Mouse (Mus musculus): ENCODE results near the gene Pla2g3. TPM values are rescaled to one million over a fixed set of nuclear protein-coding genes. Genes with fewer than 3 reads are reported as not detected.

Pla2g3 gene
- polyA plus RNA-seq, 1 experiment from 2014 or later = 0.34 TPM

- peaks cover 0 to 2% of the 10 kb centered on the region in 2 experiments; a peak in 1 of 4 replicates for H3K4me1 ChIP-seq (ENCODE audit: control insufficient read depth in 2 of 2, insufficient read depth in 2 of 2, low read length in 2 of 2)
- H3K4me2 ChIP-seq (ENCODE audit: low read length) = no peak overlapping the region
- WGBS = 74% methylated on average over 17 of the region's 17 CpGs
- no peak overlapping the region for H3K4me3 ChIP-seq (ENCODE audit: control insufficient read depth in 1 of 2, insufficient read depth in 1 of 2, low read depth in 1 of 2, low read length in 2 of 2)
- H3K9me3 ChIP-seq (ENCODE audit: control insufficient read depth, low read length) = no peaks in the 10 kb centered on the region
- no peaks in the 10 kb centered on the region for H3K27me3 ChIP-seq (ENCODE audit: control insufficient read depth, insufficient read depth, low read length)
- peaks cover 10% of the 10 kb centered on the region for H3K36me3 ChIP-seq (ENCODE audit: control insufficient read depth, insufficient read depth, low read length)
- H3K27ac ChIP-seq (replicated peaks in 1 of 2; ENCODE audit: control insufficient read depth in 1 of 2, insufficient read depth in 1 of 2, low read depth in 2 of 2, low read length in 2 of 2) = no peak overlapping the region
- no peak for ATAC-seq (ENCODE audit: insufficient number of reproducible peaks, insufficient read depth, low FRiP score, low read depth)
- H3K9ac ChIP-seq (ENCODE audit: low read length) = no peak overlapping the region
These were observed 6.8 kb downstream of the Pla2g3 start for GRCm38 (mm10) chr11:3494857-3495256.

GRCm38 (mm10) chr11:3495496-3495895 is 7.4 kb downstream of the Pla2g3 start:
- no peak overlapping the region for H3K9ac ChIP-seq (ENCODE audit: low read length)
- no peak overlapping the region for H3K4me2 ChIP-seq (ENCODE audit: low read length)
- peaks cover 10% of the 10 kb centered on the region for H3K36me3 ChIP-seq (ENCODE audit: control insufficient read depth, insufficient read depth, low read length)
- no peak overlapping the region for H3K27ac ChIP-seq (replicated peaks in 1 of 2; ENCODE audit: control insufficient read depth in 1 of 2, insufficient read depth in 1 of 2, low read depth in 2 of 2, low read length in 2 of 2)
- no peak overlapping the region for H3K4me3 ChIP-seq (ENCODE audit: control insufficient read depth in 1 of 2, insufficient read depth in 1 of 2, low read depth in 1 of 2, low read length in 2 of 2)
- no peaks in the 10 kb centered on the region for H3K27me3 ChIP-seq (ENCODE audit: control insufficient read depth, insufficient read depth, low read length)
- 77% methylated on average over 14 of the region's 14 CpGs for WGBS
- H3K4me1 ChIP-seq (ENCODE audit: control insufficient read depth in 2 of 2, insufficient read depth in 2 of 2, low read length in 2 of 2) = peaks cover 0 to 2% of the 10 kb centered on the region in 2 experiments; a peak in 1 of 4 replicates
- peak; percentile 11; the same call in 1 of the 2 replicates for ATAC-seq (ENCODE audit: insufficient number of reproducible peaks, insufficient read depth, low FRiP score, low read depth)
- H3K9me3 ChIP-seq (ENCODE audit: control insufficient read depth, low read length) = no peaks in the 10 kb centered on the region

- ATAC-seq (ENCODE audit: insufficient number of reproducible peaks, insufficient read depth, low FRiP score, low read depth) = no peak
- H3K27me3 ChIP-seq (ENCODE audit: control insufficient read depth, insufficient read depth, low read length) = no peaks in the 10 kb centered on the region
- 54% methylated on average over 5 of the region's 5 CpGs for WGBS
- peaks cover 0 to 2% of the 10 kb centered on the region in 2 experiments; a peak in 1 of 4 replicates for H3K4me1 ChIP-seq (ENCODE audit: control insufficient read depth in 2 of 2, insufficient read depth in 2 of 2, low read length in 2 of 2)
- no peak overlapping the region for H3K4me2 ChIP-seq (ENCODE audit: low read length)
- peaks cover 13% of the 10 kb centered on the region for H3K36me3 ChIP-seq (ENCODE audit: control insufficient read depth, insufficient read depth, low read length)
- H3K4me3 ChIP-seq (ENCODE audit: control insufficient read depth in 1 of 2, insufficient read depth in 1 of 2, low read depth in 1 of 2, low read length in 2 of 2) = no peak overlapping the region
- no peak overlapping the region for H3K9ac ChIP-seq (ENCODE audit: low read length)
- no peaks in the 10 kb centered on the region for H3K9me3 ChIP-seq (ENCODE audit: control insufficient read depth, low read length)
- no peak overlapping the region for H3K27ac ChIP-seq (replicated peaks in 1 of 2; ENCODE audit: control insufficient read depth in 1 of 2, insufficient read depth in 1 of 2, low read depth in 2 of 2, low read length in 2 of 2)
These were observed 8.7 kb downstream of the Pla2g3 start for GRCm38 (mm10) chr11:3496756-3497155.

GRCm38 (mm10) chr11:3497296-3497695 is 9.2 kb downstream of the Pla2g3 start:
- Histone ChIP-seq H3K4me3 (ENCODE audit: control insufficient read depth in 1 of 2, insufficient read depth in 1 of 2, low read depth in 1 of 2, low read length in 2 of 2) (no peak overlapping the region), H3K9ac (ENCODE audit: low read length) (no peak overlapping the region)
- no peak for ATAC-seq (ENCODE audit: insufficient number of reproducible peaks, insufficient read depth, low FRiP score, low read depth)

GRCm38 (mm10) chr11:3502057-3502456 is 14.0 kb downstream of the Pla2g3 start:
- Histone ChIP-seq H3K9me3 (ENCODE audit: control insufficient read depth, low read length) (no peaks in the 10 kb centered on the region), H3K4me3 (ENCODE audit: control insufficient read depth in 1 of 2, insufficient read depth in 1 of 2, low read depth in 1 of 2, low read length in 2 of 2) (no peak overlapping the region), H3K27ac (replicated peaks in 1 of 2; ENCODE audit: control insufficient read depth in 1 of 2, insufficient read depth in 1 of 2, low read depth in 2 of 2, low read length in 2 of 2) (no peak overlapping the region), H3K36me3 (ENCODE audit: control insufficient read depth, insufficient read depth, low read length) (peaks cover 18% of the 10 kb centered on the region), H3K4me2 (ENCODE audit: low read length) (no peak overlapping the region), H3K9ac (ENCODE audit: low read length) (no peak overlapping the region), H3K27me3 (ENCODE audit: control insufficient read depth, insufficient read depth, low read length) (no peaks in the 10 kb centered on the region), H3K4me1 (ENCODE audit: control insufficient read depth in 2 of 2, insufficient read depth in 2 of 2, low read length in 2 of 2) (peaks cover 8 to 14% of the 10 kb centered on the region in 2 experiments)
- 66% methylated on average over 17 of the region's 17 CpGs for WGBS
- ATAC-seq (ENCODE audit: insufficient number of reproducible peaks, insufficient read depth, low FRiP score, low read depth) = no peak

More at GRCm38 (mm10) chr11:3497296-3497695, 9.2 kb downstream of the Pla2g3 start:
- Histone ChIP-seq H3K9me3 (ENCODE audit: control insufficient read depth, low read length) (no peaks in the 10 kb centered on the region), H3K27ac (replicated peaks in 1 of 2; ENCODE audit: control insufficient read depth in 1 of 2, insufficient read depth in 1 of 2, low read depth in 2 of 2, low read length in 2 of 2) (no peak overlapping the region), H3K36me3 (ENCODE audit: control insufficient read depth, insufficient read depth, low read length) (peaks cover 14% of the 10 kb centered on the region), H3K27me3 (ENCODE audit: control insufficient read depth, insufficient read depth, low read length) (no peaks in the 10 kb centered on the region), H3K4me1 (ENCODE audit: control insufficient read depth in 2 of 2, insufficient read depth in 2 of 2, low read length in 2 of 2) (peaks cover 0 to 2% of the 10 kb centered on the region in 2 experiments; a peak in 1 of 4 replicates), H3K4me2 (ENCODE audit: low read length) (no peak overlapping the region)
- 100% methylated on average over 1 of the region's 1 CpGs for WGBS

- Histone ChIP-seq H3K4me2 (ENCODE audit: low read length) (no peak overlapping the region), H3K36me3 (ENCODE audit: control insufficient read depth, insufficient read depth, low read length) (peaks cover 18% of the 10 kb centered on the region), H3K4me1 (ENCODE audit: control insufficient read depth in 2 of 2, insufficient read depth in 2 of 2, low read length in 2 of 2) (peaks cover 8 to 14% of the 10 kb centered on the region in 2 experiments), H3K27ac (replicated peaks in 1 of 2; ENCODE audit: control insufficient read depth in 1 of 2, insufficient read depth in 1 of 2, low read depth in 2 of 2, low read length in 2 of 2) (no peak overlapping the region), H3K27me3 (ENCODE audit: control insufficient read depth, insufficient read depth, low read length) (no peaks in the 10 kb centered on the region), H3K9me3 (ENCODE audit: control insufficient read depth, low read length) (no peaks in the 10 kb centered on the region), H3K9ac (ENCODE audit: low read length) (no peak overlapping the region), H3K4me3 (ENCODE audit: control insufficient read depth in 1 of 2, insufficient read depth in 1 of 2, low read depth in 1 of 2, low read length in 2 of 2) (no peak overlapping the region)
- no peak for ATAC-seq (ENCODE audit: insufficient number of reproducible peaks, insufficient read depth, low FRiP score, low read depth)
- WGBS = 81% methylated on average over 18 of the region's 18 CpGs
These were observed 14.5 kb downstream of the Pla2g3 start for GRCm38 (mm10) chr11:3502459-3503072.

GRCm38 (mm10) chr11:3503755-3504693 is 15.9 kb downstream of the Pla2g3 start:
- Histone ChIP-seq H3K9me3 (ENCODE audit: control insufficient read depth, low read length) (no peaks in the 10 kb centered on the region), H3K36me3 (ENCODE audit: control insufficient read depth, insufficient read depth, low read length) (peaks cover 13% of the 10 kb centered on the region), H3K27ac (replicated peaks in 1 of 2; ENCODE audit: control insufficient read depth in 1 of 2, insufficient read depth in 1 of 2, low read depth in 2 of 2, low read length in 2 of 2) (peak overlapping the region; percentile 55 to 59; a peak in 3 of 4 replicates), H3K4me2 (ENCODE audit: low read length) (peak overlapping the region; percentile 65), H3K9ac (ENCODE audit: low read length) (peak overlapping the region; percentile 76), H3K4me1 (ENCODE audit: control insufficient read depth in 2 of 2, insufficient read depth in 2 of 2, low read length in 2 of 2) (peaks cover 18 to 28% of the 10 kb centered on the region in 2 experiments), H3K4me3 (ENCODE audit: control insufficient read depth in 1 of 2, insufficient read depth in 1 of 2, low read depth in 1 of 2, low read length in 2 of 2) (peak overlapping the region; percentile 46 to 55), H3K27me3 (ENCODE audit: control insufficient read depth, insufficient read depth, low read length) (no peaks in the 10 kb centered on the region)
- no peak for ATAC-seq (ENCODE audit: insufficient number of reproducible peaks, insufficient read depth, low FRiP score, low read depth)
- 68% methylated on average over 11 of the region's 11 CpGs for WGBS

Measured in heart, embryonic 14.5 days (tissue).